Mouse (Mus musculus): ENCODE measurements around the gene Gli3.

The Gli3 gene

GRCm38 (mm10) chr13:15550731-15551130 is 87.7 kb downstream of the Gli3 start:
- DNase-seq (ENCODE audit: low spot score in 2 of 2), result no peak

- DNase-seq (ENCODE audit: low spot score in 2 of 2), result no peak
Measured at GRCm38 (mm10) chr13:15552009-15552408, 89.0 kb downstream of the Gli3 start.

GRCm38 (mm10) chr13:15556646-15557098 is 93.6 kb downstream of the Gli3 start:
- no peak for DNase-seq (ENCODE audit: low spot score in 2 of 2)

- DNase-seq (ENCODE audit: low spot score in 2 of 2), result no peak
Measured at GRCm38 (mm10) chr13:15561441-15561840, 98.4 kb downstream of the Gli3 start.

- DNase-seq (ENCODE audit: low spot score in 2 of 2), result no peak
Measured at GRCm38 (mm10) chr13:15570908-15571568, 108.0 kb downstream of the Gli3 start.

GRCm38 (mm10) chr13:15577133-15577917 is 114.3 kb downstream of the Gli3 start:
- DNase-seq (ENCODE audit: low spot score in 2 of 2), result no peak

GRCm38 (mm10) chr13:15580458-15580857 is 117.4 kb downstream of the Gli3 start:
- DNase-seq (ENCODE audit: low spot score in 2 of 2), result no peak

GRCm38 (mm10) chr13:15585941-15586340 is 122.9 kb downstream of the Gli3 start:
- no peak for DNase-seq (ENCODE audit: low spot score in 2 of 2)

- DNase-seq (ENCODE audit: low spot score in 2 of 2), result no peak
Measured at GRCm38 (mm10) chr13:15588278-15589272, 125.5 kb downstream of the Gli3 start.

GRCm38 (mm10) chr13:15590326-15590933 is 127.4 kb downstream of the Gli3 start:
- no peak for DNase-seq (ENCODE audit: low spot score in 2 of 2)

- no peak for DNase-seq (ENCODE audit: low spot score in 2 of 2)
Measured at GRCm38 (mm10) chr13:15596667-15597066, 133.6 kb downstream of the Gli3 start.

- DNase-seq (ENCODE audit: low spot score in 2 of 2), result no peak
Measured at GRCm38 (mm10) chr13:15599741-15600140, 136.7 kb downstream of the Gli3 start.

- DNase-seq (ENCODE audit: low spot score in 2 of 2), result no peak
Measured at GRCm38 (mm10) chr13:15602161-15602560, 139.1 kb downstream of the Gli3 start.

- DNase-seq (ENCODE audit: low spot score in 2 of 2), result no peak
Measured at GRCm38 (mm10) chr13:15602677-15603221, 139.7 kb downstream of the Gli3 start.

GRCm38 (mm10) chr13:15604074-15604473 is 141.0 kb downstream of the Gli3 start:
- DNase-seq (ENCODE audit: low spot score in 2 of 2), result no peak

GRCm38 (mm10) chr13:15617423-15617822 is 154.4 kb downstream of the Gli3 start:
- no peak for DNase-seq (ENCODE audit: low spot score in 2 of 2)

GRCm38 (mm10) chr13:15618051-15618692 is 155.1 kb downstream of the Gli3 start:
- no peak for DNase-seq (ENCODE audit: low spot score in 2 of 2)

GRCm38 (mm10) chr13:15621009-15621408 is 158.0 kb downstream of the Gli3 start:
- no peak for DNase-seq (ENCODE audit: low spot score in 2 of 2)

- DNase-seq (ENCODE audit: low spot score in 2 of 2), result no peak
Measured at GRCm38 (mm10) chr13:15624490-15625353, 161.7 kb downstream of the Gli3 start.

GRCm38 (mm10) chr13:15641548-15641947 is 178.5 kb downstream of the Gli3 start:
- no peak for DNase-seq (ENCODE audit: low spot score in 2 of 2)

All from spleen, postnatal 10 days (tissue).